Mouse (Mus musculus): Measurements from ENCODE around the gene Kif17.

GRCm38 (mm10) chr4:138327891-138328470 is 77.7 kb downstream of the Kif17 start:
- TF ChIP-seq CTCF (IDR thresholded peaks at IDR 0.05; ENCODE audit: control insufficient read depth, insufficient read depth, low read length): no peak
- no peak for TF ChIP-seq POLR2A (IDR thresholded peaks at IDR 0.05; ENCODE audit: borderline replicate concordance, control insufficient read depth, low read depth, low read length)
